24 mouse cellular contexts compared by ENCODE assay signal in genomic region chr6:143110371-143110770, GRCm38 (mm10). TPM values are rescaled to one million over a fixed set of nuclear protein-coding genes. Genes with fewer than 3 reads are reported as not detected.
DNase-seq lines count a peak whose midpoint lies in the region; ATAC-seq and TF ChIP-seq lines count a peak whose summit lies in the region.
"Had no signal": no experiment of that assay in that cellular context is flagged by ENCODE, and none has a peak within 500 bp of the region (broad histone marks: within the 10 kb centered on the region; RNA-seq: fewer than 3 reads in every experiment).

No protein-coding gene starts in this region.

- no peaks in the 10 kb centered on the region for H3K9me3 ChIP-seq in liver, postnatal 0 days (ENCODE audit: low read length)
- no peaks in the 10 kb centered on the region for H3K9me3 ChIP-seq in liver, embryonic 12.5 days (replicated peaks)
- H3K9me3 ChIP-seq in forebrain, embryonic 15.5 days: no peaks in the 10 kb centered on the region
- H3K9me3 ChIP-seq: forebrain, embryonic 13.5 days; kidney, embryonic 15.5 days; midbrain, embryonic 10.5 days; stomach, embryonic 15.5 days had no signal

- no peak overlapping the region for H3K4me2 ChIP-seq in liver, postnatal 0 days (ENCODE audit: low read depth, low read length)
- H3K4me2 ChIP-seq in liver, embryonic 12.5 days: no peak overlapping the region
- H3K4me2 ChIP-seq in forebrain, embryonic 15.5 days (replicated peaks): no peak overlapping the region
- H3K4me2 ChIP-seq: forebrain, embryonic 13.5 days; heart, embryonic 11.5 days; hindbrain, embryonic 14.5 days; kidney, embryonic 15.5 days; liver, embryonic 11.5 days; lung, embryonic 14.5 days; stomach, embryonic 15.5 days had no signal

- no peak overlapping the region for H3K9ac ChIP-seq in liver, postnatal 0 days (replicated peaks)
- H3K9ac ChIP-seq in liver, embryonic 12.5 days: no peak overlapping the region
- H3K9ac ChIP-seq in forebrain, embryonic 15.5 days (replicated peaks): no peak overlapping the region
- H3K9ac ChIP-seq: forebrain, embryonic 13.5 days; hindbrain, embryonic 14.5 days; kidney, embryonic 15.5 days; lung, embryonic 14.5 days; stomach, embryonic 15.5 days had no signal

- H3K4me3 ChIP-seq in gastrocnemius, adult 2 months: no peak overlapping the region
- H3K4me3 ChIP-seq in liver, postnatal 0 days (ENCODE audit: low read depth, low read length): no peak overlapping the region
- H3K4me3 ChIP-seq in liver, embryonic 12.5 days: no peak overlapping the region
- no peak overlapping the region for H3K4me3 ChIP-seq in forebrain, embryonic 15.5 days
- H3K4me3 ChIP-seq: forebrain, embryonic 13.5 days; kidney, embryonic 15.5 days; midbrain, embryonic 10.5 days; stomach, embryonic 15.5 days had no signal

- no peak overlapping the region for H3K27ac ChIP-seq in gastrocnemius, adult 2 months
- H3K27ac ChIP-seq in liver, postnatal 0 days (ENCODE audit: low read depth): no peak overlapping the region
- H3K27ac ChIP-seq in liver, embryonic 12.5 days: no peak overlapping the region
- H3K27ac ChIP-seq in forebrain, embryonic 15.5 days (replicated peaks): no peak overlapping the region
- H3K27ac ChIP-seq: forebrain, embryonic 13.5 days; hindbrain, embryonic 14.5 days; kidney, embryonic 15.5 days; macrophage; midbrain, embryonic 10.5 days; stomach, embryonic 15.5 days had no signal

- no peak for DNase-seq in gastrocnemius, adult 2 months
- no peak for DNase-seq in gastrocnemius, postnatal 4 days (ENCODE audit: low spot score in 2 of 2)
- DNase-seq in liver, postnatal 0 days: no peak
- DNase-seq in ZHBTc4 (ENCODE audit: low read depth, low spot score): peak; percentile 67
- DNase-seq in testis, postnatal 14 days (ENCODE audit: low spot score): peak; percentile 75
- DNase-seq in adrenal gland, postnatal 14 days: no peak
- DNase-seq: cerebellum, adult 9-10 months; gastrocnemius, postnatal 36 days; heart, postnatal 10 days; layer of hippocampus, postnatal 36 days; lung, embryonic 14.5 days; retina, postnatal 1 day; thymus, postnatal 36 days had no signal

- H3K36me3 ChIP-seq in liver, postnatal 0 days (replicated peaks; ENCODE audit: insufficient read depth, low read length): no peaks in the 10 kb centered on the region
- H3K36me3 ChIP-seq in liver, embryonic 12.5 days: no peaks in the 10 kb centered on the region
- H3K36me3 ChIP-seq in forebrain, embryonic 15.5 days: no peaks in the 10 kb centered on the region
- H3K36me3 ChIP-seq: kidney, embryonic 15.5 days; midbrain, embryonic 10.5 days; stomach, embryonic 15.5 days had no signal

- intact Hi-C loops in gastrocnemius, adult 2 months (cut with DNase I): no loop called here

- WGBS in liver, postnatal 0 days (ENCODE audit: insufficient replicate concordance): 71% methylated on average over 7 of the region's 7 CpGs
- whole genome bisulfite sequencing in liver, embryonic 12.5 days (ENCODE audit: insufficient replicate concordance): 75% methylated on average over 7 of the region's 7 CpGs
- 87% methylated on average over 7 of the region's 7 CpGs for WGBS in forebrain, embryonic 15.5 days

- H3K27me3 ChIP-seq in liver, postnatal 0 days (ENCODE audit: insufficient read depth, low read length): no peaks in the 10 kb centered on the region
- H3K27me3 ChIP-seq in liver, embryonic 12.5 days (replicated peaks): no peaks in the 10 kb centered on the region
- no peaks in the 10 kb centered on the region for H3K27me3 ChIP-seq in forebrain, embryonic 15.5 days
- H3K27me3 ChIP-seq: CH12.LX; forebrain, embryonic 13.5 days; kidney, embryonic 15.5 days; stomach, embryonic 15.5 days had no signal

- TF ChIP-seq CTCF in gastrocnemius, adult 2 months (IDR thresholded peaks at IDR 0.05): peak; percentile 7; the same call in 1 of the 2 replicates
- peak; percentile 25; the same call in 1 of the 2 replicates for TF ChIP-seq CTCF in liver, postnatal 0 days (IDR thresholded peaks at IDR 0.05; ENCODE audit: low read depth)

- TF ChIP-seq EP300 in liver, postnatal 0 days (IDR thresholded peaks at IDR 0.05; ENCODE audit: low read depth): no peak

- ATAC-seq in liver, postnatal 0 days: no peak
- no peak for ATAC-seq in liver, embryonic 12.5 days
- ATAC-seq in forebrain, embryonic 15.5 days (replicated peaks): no peak
- ATAC-seq: forebrain, embryonic 13.5 days had no signal

- peaks cover 10% of the 10 kb centered on the region for H3K4me1 ChIP-seq in liver, postnatal 0 days (ENCODE audit: insufficient read depth)
- H3K4me1 ChIP-seq in liver, embryonic 12.5 days: peaks cover 12% of the 10 kb centered on the region
- H3K4me1 ChIP-seq in forebrain, embryonic 15.5 days: no peaks in the 10 kb centered on the region
- H3K4me1 ChIP-seq: forebrain, embryonic 13.5 days; stomach, embryonic 15.5 days had no signal

RNA-seq across cellular contexts. Expression of gene C2cd5, which starts 10.4 kb away (rescaled TPM):
- 10 to 100 TPM in 1 of 2 experiments, 1 to 10 TPM in 1; 6.9 to 11.9 TPM for total RNA-seq in gastrocnemius, adult 2 months (2021)
- 10 to 100 TPM; 22.8 to 27.9 TPM for total RNA-seq in gastrocnemius, postnatal 4 days (2021)
- polyA plus RNA-seq in liver, postnatal 0 days (2015; fragmentation: Nextera tagmentation; extraction: Ambion mirVana): 7.2 and 7.9 TPM in 2 replicates
- 22.2 and 22.7 TPM in 2 replicates for polyA plus RNA-seq in liver, embryonic 12.5 days (2016; fragmentation: Nextera tagmentation; extraction: Ambion mirVana)
- polyA plus RNA-seq in forebrain, embryonic 15.5 days (2015; fragmentation: Nextera tagmentation; extraction: Ambion mirVana): 44.2 and 44.9 TPM in 2 replicates
- total RNA-seq in adrenal gland, postnatal 14 days (2021): 18.5 and 23.5 TPM in 2 replicates

RNA-seq across cellular contexts. Expression of gene Etnk1, which starts 56.6 kb away (rescaled TPM):
- 10 to 100 TPM; 15.1 to 21.7 TPM for total RNA-seq in gastrocnemius, adult 2 months (2021)
- total RNA-seq in gastrocnemius, postnatal 4 days (2021): 10 to 100 TPM; 21.3 to 23.1 TPM
- polyA plus RNA-seq in liver, postnatal 0 days (2015; fragmentation: Nextera tagmentation; extraction: Ambion mirVana): 6.5 and 6.9 TPM in 2 replicates
- polyA plus RNA-seq in liver, embryonic 12.5 days (2016; fragmentation: Nextera tagmentation; extraction: Ambion mirVana): 17.4 and 17.5 TPM in 2 replicates
- 31.8 and 33.5 TPM in 2 replicates for polyA plus RNA-seq in forebrain, embryonic 15.5 days (2015; fragmentation: Nextera tagmentation; extraction: Ambion mirVana)
- total RNA-seq in adrenal gland, postnatal 14 days (2021): 93.9 and 105 TPM in 2 replicates

Comparison
In these comparisons a context has a peak if more than half of its experiments do, and no peak if none do; other contexts are left out.
1. DNase-seq: peak in ZHBTc4 (single experiment) and testis, postnatal 14 days (single experiment); none in gastrocnemius, adult 2 months (single experiment), gastrocnemius, postnatal 4 days (0 of 2), liver, postnatal 0 days (single experiment) and adrenal gland, postnatal 14 days (single experiment).